In genomic region chr9:122096822-122097511, GRCm38 (mm10) we compare ENCODE assay signal across 23 mouse cellular contexts. TPM values are rescaled to one million over a fixed set of nuclear protein-coding genes. Genes with fewer than 3 reads are reported as not detected.
DNase-seq lines count a peak whose midpoint lies in the region; TF ChIP-seq lines count a peak whose summit lies in the region.
"Had no signal": no experiment of that assay in that cellular context is flagged by ENCODE, and none has a peak within 500 bp of the region (broad histone marks: within the 10 kb centered on the region; RNA-seq: fewer than 3 reads in every experiment).

No protein-coding gene starts in this region.

- no peaks in the 10 kb centered on the region for H3K79me3 ChIP-seq in C2C12 (ENCODE audit: low read depth)

- H3ac ChIP-seq in C2C12 (ENCODE audit: control insufficient read depth, insufficient read length, low read depth) (no peak overlapping the region), myocyte (ENCODE audit: control insufficient read depth, insufficient read length) (no peak overlapping the region)

- H3K79me2 ChIP-seq in C2C12 (ENCODE audit: control insufficient read depth, insufficient read depth), result no peaks in the 10 kb centered on the region
- H3K79me2 ChIP-seq in MEL (ENCODE audit: control insufficient read depth, insufficient read depth, low read length, poor library complexity), result no peaks in the 10 kb centered on the region
- no peaks in the 10 kb centered on the region for H3K79me2 ChIP-seq in myocyte (ENCODE audit: control insufficient read depth, insufficient read depth)

- no peak overlapping the region for H3K4me2 ChIP-seq in myocyte (ENCODE audit: low read depth)
- H3K4me2 ChIP-seq: embryonic facial prominence, embryonic 13.5 days; embryonic facial prominence, embryonic 15.5 days; forebrain, embryonic 12.5 days had no signal

- 91% methylated on average over 5 of the region's 5 CpGs for WGBS in embryonic facial prominence, embryonic 10.5 days

- intact Hi-C loops in heart, postnatal 10 days (cut with DNase I), result no loop called here

- no peaks in the 10 kb centered on the region for H3K9me3 ChIP-seq in MEL (replicated peaks; ENCODE audit: insufficient read depth, low read length)
- H3K9me3 ChIP-seq in embryonic facial prominence, embryonic 10.5 days, result no peaks in the 10 kb centered on the region
- H3K9me3 ChIP-seq: embryonic facial prominence, embryonic 13.5 days; embryonic facial prominence, embryonic 15.5 days; forebrain, embryonic 10.5 days; forebrain, embryonic 12.5 days; G1E had no signal

- peak; percentile 83 for DNase-seq in heart, adult 11 months
- DNase-seq in heart, postnatal 10 days, result no peak
- peak; percentile 21 for DNase-seq in MEL (ENCODE audit: low read depth, low spot score)
- DNase-seq in embryonic facial prominence, embryonic 10.5 days (ENCODE audit: low spot score), result no peak
- DNase-seq in layer of hippocampus, postnatal 14 days (ENCODE audit: low spot score in 2 of 2), result no peak
- no peak for DNase-seq in thymus, postnatal 10 days (ENCODE audit: low spot score in 2 of 2)
- DNase-seq: adrenal gland, adult 2 months; adrenal gland, postnatal 10 days; adrenal gland, postnatal 25 days; B cell, adult 2 months; cerebellum, adult 11 months; cerebellum, adult 18-20 months; cerebellum, adult 8-10 months; cerebellum, postnatal 10 days; cerebellum, postnatal 25 days had no signal

- H3K36me3 ChIP-seq in C2C12 (ENCODE audit: control insufficient read depth, insufficient read depth) (no peaks in the 10 kb centered on the region), MEL (ENCODE audit: control insufficient read depth in 1 of 2, insufficient read depth in 2 of 2, low read length in 2 of 2) (peaks cover 0 to 6% of the 10 kb centered on the region in 2 experiments; a peak in 2 of 4 replicates), myocyte (ENCODE audit: control insufficient read depth, insufficient read depth) (no peaks in the 10 kb centered on the region)
- H3K36me3 ChIP-seq in embryonic facial prominence, embryonic 10.5 days (replicated peaks), result no peaks in the 10 kb centered on the region
- H3K36me3 ChIP-seq: embryonic facial prominence, embryonic 13.5 days; embryonic facial prominence, embryonic 15.5 days; forebrain, embryonic 10.5 days; forebrain, embryonic 12.5 days; G1E had no signal

- H3K27me3 ChIP-seq in C2C12 (ENCODE audit: control insufficient read depth, insufficient read depth, insufficient read length) (peaks cover 13% of the 10 kb centered on the region), MEL (ENCODE audit: control insufficient read depth in 1 of 2, insufficient read depth in 2 of 2, low read length in 2 of 2) (no peaks in the 10 kb centered on the region), myocyte (ENCODE audit: control insufficient read depth, insufficient read depth, insufficient read length) (no peaks in the 10 kb centered on the region)
- H3K27me3 ChIP-seq in embryonic facial prominence, embryonic 10.5 days (replicated peaks; ENCODE audit: low read depth, poor library complexity, severe bottlenecking), result no peaks in the 10 kb centered on the region
- H3K27me3 ChIP-seq: embryonic facial prominence, embryonic 13.5 days; embryonic facial prominence, embryonic 15.5 days; forebrain, embryonic 12.5 days had no signal

- no peak overlapping the region for H3K9ac ChIP-seq in MEL (ENCODE audit: control insufficient read depth, low read depth, low read length, poor library complexity, severe bottlenecking)
- H3K9ac ChIP-seq: embryonic facial prominence, embryonic 13.5 days; embryonic facial prominence, embryonic 15.5 days; forebrain, embryonic 12.5 days had no signal

- peaks cover 2 to 11% of the 10 kb centered on the region in 2 experiments; a peak in 3 of 4 replicates for H3K4me1 ChIP-seq in MEL (ENCODE audit: control insufficient read depth in 1 of 2, insufficient read depth in 2 of 2, low read length in 2 of 2)
- H3K4me1 ChIP-seq in embryonic facial prominence, embryonic 10.5 days, result no peaks in the 10 kb centered on the region
- H3K4me1 ChIP-seq: forebrain, embryonic 10.5 days; forebrain, embryonic 12.5 days had no signal

- no peak for TF ChIP-seq CTCF in C2C12 (IDR thresholded peaks at IDR 0.05; ENCODE audit: control insufficient read depth, insufficient read depth, insufficient read length)
- TF ChIP-seq CTCF in MEL (IDR thresholded peaks at IDR 0.05 in 2 of 3, conservative IDR thresholded peaks at IDR 0.05 in 1 of 3; ENCODE audit: control insufficient read depth in 1 of 3, insufficient read depth in 1 of 3, low read depth in 2 of 3, low read length in 3 of 3, poor library complexity in 1 of 3, severe bottlenecking in 1 of 3), result no peak

- no peak for TF ChIP-seq RAD21 in MEL (IDR thresholded peaks at IDR 0.05; ENCODE audit: low read depth, low read length)

- no peak overlapping the region for H3K27ac ChIP-seq in MEL (ENCODE audit: control insufficient read depth, low read depth, low read length)
- no peak overlapping the region for H3K27ac ChIP-seq in embryonic facial prominence, embryonic 10.5 days (replicated peaks)
- H3K27ac ChIP-seq: embryonic facial prominence, embryonic 13.5 days; embryonic facial prominence, embryonic 15.5 days; forebrain, embryonic 10.5 days; forebrain, embryonic 12.5 days had no signal

- H3K4me3 ChIP-seq in C2C12 (ENCODE audit: insufficient read depth, poor library complexity, severe bottlenecking) (no peak overlapping the region), MEL (ENCODE audit: control insufficient read depth in 1 of 2, insufficient read depth in 1 of 2, low read depth in 2 of 2, low read length in 2 of 2) (peak overlapping the region in 1 of 2 experiments; percentile 24; a peak in 1 of 4 replicates), myocyte (no peak overlapping the region)
- H3K4me3 ChIP-seq in embryonic facial prominence, embryonic 10.5 days, result no peak overlapping the region
- H3K4me3 ChIP-seq: embryonic facial prominence, embryonic 13.5 days; embryonic facial prominence, embryonic 15.5 days; erythroblast, embryonic 14.5 days; forebrain, embryonic 10.5 days; forebrain, embryonic 12.5 days had no signal

- TF ChIP-seq EP300 in MEL (IDR thresholded peaks at IDR 0.05; ENCODE audit: low read depth in 1 of 2, low read length in 2 of 2), result no peak

- TF ChIP-seq POLR2A in MEL (IDR thresholded peaks at IDR 0.05; ENCODE audit: control insufficient read depth in 1 of 2, insufficient read depth in 1 of 2, low read depth in 1 of 2, low read length in 2 of 2, poor library complexity in 1 of 2), result no peak
- TF ChIP-seq POLR2A in myocyte (IDR thresholded peaks at IDR 0.05; ENCODE audit: insufficient read length, low read depth), result no peak

TF ChIP-seq in C2C12, 6 proteins besides CTCF, POLR2A, EP300 and RAD21:
- TF ChIP-seq MYOD1 (IDR thresholded peaks at IDR 0.05; ENCODE audit: control insufficient read depth, insufficient read length, low read depth) (peak; percentile 41), USF1 (IDR thresholded peaks at IDR 0.05; ENCODE audit: low read depth) (peak; percentile 85), MYOG (IDR thresholded peaks at IDR 0.05; ENCODE audit: control insufficient read depth, extremely low read depth, insufficient read length) (no peak), CEBPB (IDR thresholded peaks at IDR 0.05; ENCODE audit: low read depth) (no peak)

TF ChIP-seq in MEL, 35 proteins besides CTCF, POLR2A, EP300 and RAD21:
- TF ChIP-seq MAZ (IDR thresholded peaks at IDR 0.05; ENCODE audit: low read depth, low read length) (no peak), CHD1 (IDR thresholded peaks at IDR 0.05; ENCODE audit: low read depth, low read length) (no peak), GATA1 (IDR thresholded peaks at IDR 0.05; ENCODE audit: low read depth, low read length) (peak; percentile 65; the same call in 1 of the 2 replicates), MAX (IDR thresholded peaks at IDR 0.05; ENCODE audit: low read length) (peak; percentile 32; the same call in 1 of the 2 replicates), GABPA (IDR thresholded peaks at IDR 0.05; ENCODE audit: low read depth, low read length) (no peak), USF1 (IDR thresholded peaks at IDR 0.05; ENCODE audit: low read depth, low read length) (peak; percentile 93), BHLHE40 (IDR thresholded peaks at IDR 0.05; ENCODE audit: borderline replicate concordance, low read depth, low read length) (peak; percentile 38; the same call in 1 of the 2 replicates), USF2 (IDR thresholded peaks at IDR 0.05; ENCODE audit: borderline replicate concordance in 1 of 2, insufficient read depth in 1 of 2, low read depth in 1 of 2, low read length in 2 of 2) (peak in 1 of 2 experiments; percentile 73; a peak in 2 of 4 replicates)
TF ChIP-seq in MEL: peak in this region for 5.

TF ChIP-seq in myocyte, 11 proteins besides CTCF, POLR2A, EP300 and RAD21:
- TF ChIP-seq MYOD1 (IDR thresholded peaks at IDR 0.05; ENCODE audit: control insufficient read depth in 1 of 3, insufficient read length in 2 of 3, low read depth in 2 of 3) (peak in 2 of 3 experiments; percentile 73 to 87), REST (IDR thresholded peaks at IDR 0.05; ENCODE audit: insufficient read depth, insufficient read length) (no peak), CEBPB (IDR thresholded peaks at IDR 0.05; ENCODE audit: insufficient read depth, poor library complexity, severe bottlenecking) (no peak), MAX (IDR thresholded peaks at IDR 0.05; ENCODE audit: low read depth) (no peak), USF1 (IDR thresholded peaks at IDR 0.05; ENCODE audit: low read depth) (peak; percentile 64), MYOG (IDR thresholded peaks at IDR 0.05; ENCODE audit: control insufficient read depth in 1 of 3, insufficient read depth in 1 of 3, insufficient read length in 2 of 3, low read depth in 2 of 3) (peak in 2 of 3 experiments; percentile 78 to 94), TCF3 (IDR thresholded peaks at IDR 0.05; ENCODE audit: insufficient read length, low read depth) (peak; percentile 90), POLR2AphosphoS2 (IDR thresholded peaks at IDR 0.05; ENCODE audit: insufficient read length, low read depth) (no peak), SRF (IDR thresholded peaks at IDR 0.05; ENCODE audit: control insufficient read depth, insufficient read length, low read depth) (no peak), E2F4 (IDR thresholded peaks at IDR 0.05; ENCODE audit: insufficient read depth) (no peak), TCF12 (IDR thresholded peaks at IDR 0.05; ENCODE audit: insufficient read depth, poor library complexity, severe bottlenecking) (no peak)

RNA-seq across cellular contexts. Expression of gene Snrk, which starts 20.1 kb away (rescaled TPM):
- 100 to 1,000 TPM; 133 to 167 TPM for total RNA-seq in heart, postnatal 10 days (2021)
- 9.8 TPM for polyA plus RNA-seq in C2C12 (2012; fragmentation: generic; extraction: Trizol)
- 10.7 and 11.8 TPM in 2 replicates for total RNA-seq in MEL (2012; rRNA removed)
- 100 to 1,000 TPM in 1 of 2 experiments, 1 to 10 TPM in 1; 9.1 to 446 TPM for polyA plus RNA-seq in MEL (2012; ENCODE audit: insufficient read depth in 1 of 2, insufficient read length in 2 of 2, low read depth in 1 of 2, low replicate concordance in 2 of 2, missing spikeins in 1 of 2)
- polyA plus RNA-seq in myocyte (2012; fragmentation: generic; extraction: Trizol), result 9.9 TPM
- polyA plus RNA-seq in embryonic facial prominence, embryonic 10.5 days (2016; fragmentation: Nextera tagmentation; extraction: Ambion mirVana), result 33.2 and 34.8 TPM in 2 replicates
- total RNA-seq in layer of hippocampus, postnatal 14 days (2021), result 100 to 1,000 TPM; 110 to 122 TPM

Comparison
In these comparisons a context has a peak if more than half of its experiments do, and no peak if none do; other contexts are left out.
1. DNase-seq: peak in heart, adult 11 months (single experiment) and MEL (single experiment); none in heart, postnatal 10 days (0 of 2), embryonic facial prominence, embryonic 10.5 days (single experiment), layer of hippocampus, postnatal 14 days (0 of 2) and thymus, postnatal 10 days (0 of 2).